Mouse (Mus musculus) MEL (cell line): ENCODE data around the gene Tmem59l. TPM values are rescaled to one million over a fixed set of nuclear protein-coding genes. Genes with fewer than 3 reads are reported as not detected.

Source experiments
- DNase-seq: peaks from one replicate; pipeline ENCODE4 v3.0.0; 2011; ENCODE audit warnings: low read depth, low spot score
- H3K27ac ChIP-seq: 2 replicates; pipeline ENCODE4 v1.5.1; 2012; ENCODE audit warnings: low read depth, mild to moderate bottlenecking, control low read depth, low read length, moderate library complexity; ENCODE audit not compliant: control insufficient read depth
- H3K27me3 ChIP-seq, 2 experiments: fragments of 150-350 bp in 1 of 2; sonication (generic) in 1 of 2; 2 replicates each; pipeline ENCODE4 v1.6.1; 2012; ENCODE audit warnings: low read length in 2 of 2, mild to moderate bottlenecking in 2 of 2, improper control_type of control experiment in 1 of 2, moderate library complexity in 1 of 2; ENCODE audit not compliant: insufficient read depth in 2 of 2, control insufficient read depth in 1 of 2
- H3K36me3 ChIP-seq, 2 experiments: 2 replicates each; pipeline ENCODE4 v1.6.1; 2012 to 2014; ENCODE audit warnings: low read length in 2 of 2, improper control_type of control experiment in 1 of 2, inconsistent platforms in 1 of 2, mild to moderate bottlenecking in 1 of 2; ENCODE audit not compliant: insufficient read depth in 2 of 2, control insufficient read depth in 1 of 2
- H3K4me1 ChIP-seq, 2 experiments: fragments of 150-350 bp in 1 of 2; sonication (generic) in 1 of 2; 2 replicates each; pipeline ENCODE4 v1.6.1; 2012; ENCODE audit warnings: low read length in 2 of 2, improper control_type of control experiment in 1 of 2, mild to moderate bottlenecking in 1 of 2; ENCODE audit not compliant: insufficient read depth in 2 of 2, control insufficient read depth in 1 of 2
- H3K4me3 ChIP-seq, 2 experiments: fragments of 150-350 bp in 1 of 2; sonication (generic) in 1 of 2; 2 replicates each; pipeline ENCODE4 v1.5.1; 2012; ENCODE audit warnings: low read depth in 2 of 2, low read length in 2 of 2, mild to moderate bottlenecking in 2 of 2, moderate library complexity in 2 of 2, control low read depth in 1 of 2, improper control_type of control experiment in 1 of 2; ENCODE audit not compliant: control insufficient read depth in 1 of 2, insufficient read depth in 1 of 2
- H3K79me2 ChIP-seq: 2 replicates; pipeline ENCODE4 v1.6.1; 2012; ENCODE audit warnings: mild to moderate bottlenecking, low read length, moderate library complexity; ENCODE audit not compliant: control insufficient read depth, poor library complexity, insufficient read depth
- H3K9ac ChIP-seq: 2 replicates; pipeline ENCODE4 v1.6.1; 2012; ENCODE audit warnings: low read depth, mild to moderate bottlenecking, control low read depth, low read length, moderate library complexity; ENCODE audit not compliant: control insufficient read depth, poor library complexity, severe bottlenecking
- H3K9me3 ChIP-seq: fragments of 150-350 bp; sonication (generic); replicated peaks from 2 replicates; pipeline ENCODE4 v1.6.1; 2012; ENCODE audit warnings: mild to moderate bottlenecking, low read length, improper control_type of control experiment, moderate library complexity; ENCODE audit not compliant: insufficient read depth
- BHLHE40 ChIP-seq: IDR thresholded peaks from 2 replicates; pipeline ENCODE4 v1.6.1; 2012; ENCODE audit warnings: low read depth, mild to moderate bottlenecking, inconsistent platforms, low read length, improper control_type of control experiment, borderline replicate concordance
- CHD1 ChIP-seq: IDR thresholded peaks from 2 replicates; pipeline ENCODE4 v1.6.1; 2012; ENCODE audit warnings: low read depth, mild to moderate bottlenecking, inconsistent platforms, low read length, improper control_type of control experiment
- CHD2 ChIP-seq: IDR thresholded peaks from 2 replicates; pipeline ENCODE4 v1.6.1; 2011; ENCODE audit warnings: low read length, improper control_type of control experiment
- CTCF ChIP-seq, 3 experiments: IDR thresholded peaks in 2 of 3; conservative IDR thresholded peaks in 1 of 3; 2 replicates each; pipeline ENCODE4 v1.5.1; 2011 to 2012; ENCODE audit warnings: low read length in 3 of 3, low read depth in 2 of 3, mild to moderate bottlenecking in 2 of 3, improper control_type of control experiment in 1 of 3, inconsistent platforms in 1 of 3, mixed read lengths in 1 of 3, moderate library complexity in 1 of 3; ENCODE audit not compliant: control insufficient read depth in 1 of 3, insufficient read depth in 1 of 3, poor library complexity in 1 of 3, severe bottlenecking in 1 of 3
- E2F4 ChIP-seq: IDR thresholded peaks from 2 replicates; pipeline ENCODE4 v1.6.1; 2011; ENCODE audit warnings: low read depth, low read length, improper control_type of control experiment, borderline replicate concordance
- ELF1 ChIP-seq: IDR thresholded peaks from 2 replicates; pipeline ENCODE4 v1.6.1; 2014; ENCODE audit warnings: low read depth, mild to moderate bottlenecking, inconsistent platforms, low read length, improper control_type of control experiment, moderate library complexity
- EP300 ChIP-seq, 2 experiments: IDR thresholded peaks; 2 replicates each; pipeline ENCODE4 v1.6.1; 2011; ENCODE audit warnings: improper control_type of control experiment in 2 of 2, low read length in 2 of 2, low read depth in 1 of 2, mild to moderate bottlenecking in 1 of 2
- ETS1 ChIP-seq: IDR thresholded peaks from 2 replicates; pipeline ENCODE4 v1.6.1; 2012; ENCODE audit warnings: low read depth, mild to moderate bottlenecking, inconsistent platforms, low read length, improper control_type of control experiment, moderate library complexity
- HCFC1 ChIP-seq: IDR thresholded peaks from 2 replicates; pipeline ENCODE4 v1.6.1; 2012; ENCODE audit warnings: low read depth, mild to moderate bottlenecking, inconsistent platforms, low read length, improper control_type of control experiment, moderate library complexity
- JUND ChIP-seq: IDR thresholded peaks from 2 replicates; pipeline ENCODE4 v1.6.1; 2011; ENCODE audit warnings: low read depth, mild to moderate bottlenecking, improper control_type of control experiment, low read length
- KAT2A ChIP-seq: conservative IDR thresholded peaks from 2 replicates; pipeline ENCODE4 v1.6.1; 2012; ENCODE audit warnings: low read depth, low read length, improper control_type of control experiment, inconsistent platforms
- MAX ChIP-seq: IDR thresholded peaks from 2 replicates; pipeline ENCODE4 v1.6.1; 2011; ENCODE audit warnings: low read length, improper control_type of control experiment
- MAZ ChIP-seq: IDR thresholded peaks from 2 replicates; pipeline ENCODE4 v1.6.1; 2012; ENCODE audit warnings: low read depth, mild to moderate bottlenecking, inconsistent platforms, low read length, improper control_type of control experiment
- MXI1 ChIP-seq: IDR thresholded peaks from 2 replicates; pipeline ENCODE4 v1.6.1; 2011; ENCODE audit warnings: mild to moderate bottlenecking, low read depth, low read length, improper control_type of control experiment
- MYB ChIP-seq: IDR thresholded peaks from 2 replicates; pipeline ENCODE4 v1.6.1; 2011; ENCODE audit warnings: mild to moderate bottlenecking, low read depth, low read length, improper control_type of control experiment
- MYC ChIP-seq: IDR thresholded peaks from 2 replicates; pipeline ENCODE4 v1.6.1; 2011; ENCODE audit warnings: low read depth, mild to moderate bottlenecking, low read length, improper control_type of control experiment, moderate library complexity
- NELFE ChIP-seq: IDR thresholded peaks from 2 replicates; pipeline ENCODE4 v1.6.1; 2011; ENCODE audit warnings: low read depth, low read length, improper control_type of control experiment
- NRF1 ChIP-seq: IDR thresholded peaks from 2 replicates; pipeline ENCODE4 v1.6.1; 2014; ENCODE audit warnings: low read depth, mild to moderate bottlenecking, inconsistent platforms, low read length, improper control_type of control experiment, moderate library complexity; ENCODE audit not compliant: poor library complexity, insufficient read depth, severe bottlenecking
- POLR2A ChIP-seq, 2 experiments: IDR thresholded peaks; 2 replicates each; pipeline ENCODE4 v1.6.1; 2011 to 2012; ENCODE audit warnings: low read length in 2 of 2, mild to moderate bottlenecking in 2 of 2, control low read depth in 1 of 2, improper control_type of control experiment in 1 of 2, low read depth in 1 of 2, moderate library complexity in 1 of 2; ENCODE audit not compliant: control insufficient read depth in 1 of 2, insufficient read depth in 1 of 2, poor library complexity in 1 of 2
- POLR2AphosphoS2 ChIP-seq: IDR thresholded peaks from 2 replicates; pipeline ENCODE4 v1.6.1; 2011; ENCODE audit warnings: low read length, improper control_type of control experiment
- RAD21 ChIP-seq: IDR thresholded peaks from 2 replicates; pipeline ENCODE4 v1.6.1; 2011; ENCODE audit warnings: mild to moderate bottlenecking, low read depth, low read length, improper control_type of control experiment
- SIN3A ChIP-seq: IDR thresholded peaks from 2 replicates; pipeline ENCODE4 v1.6.1; 2012; ENCODE audit warnings: low read length, improper control_type of control experiment, inconsistent platforms
- SMC3 ChIP-seq: IDR thresholded peaks from 2 replicates; pipeline ENCODE4 v1.6.1; 2011; ENCODE audit warnings: low read depth, low read length, improper control_type of control experiment
- TBP ChIP-seq: IDR thresholded peaks from 2 replicates; pipeline ENCODE4 v1.8.0; 2011; ENCODE audit warnings: low read depth, low read length, improper control_type of control experiment
- TCF12 ChIP-seq: IDR thresholded peaks from 2 replicates; pipeline ENCODE4 v1.6.1; 2014; ENCODE audit warnings: low read depth, mild to moderate bottlenecking, inconsistent platforms, low read length, improper control_type of control experiment, moderate library complexity
- USF1 ChIP-seq: IDR thresholded peaks from 2 replicates; pipeline ENCODE4 v1.6.1; 2014; ENCODE audit warnings: low read depth, mild to moderate bottlenecking, inconsistent platforms, low read length, improper control_type of control experiment, moderate library complexity
- ZKSCAN1 ChIP-seq: IDR thresholded peaks from 2 replicates; pipeline ENCODE4 v1.6.1; 2012; ENCODE audit warnings: low read depth, mild to moderate bottlenecking, inconsistent platforms, low read length, improper control_type of control experiment, moderate library complexity
- ZMIZ1 ChIP-seq: IDR thresholded peaks from 2 replicates; pipeline ENCODE4 v1.6.1; 2012; ENCODE audit warnings: low read depth, mild to moderate bottlenecking, inconsistent platforms, low read length, improper control_type of control experiment, moderate library complexity
- polyA plus RNA-seq, 2 experiments: library from polyadenylated mRNA; stranded (reverse) in 1 of 2; unstranded in 1 of 2; fragments of >175 nt in 1 of 2; fragments of >200 nt in 1 of 2; gene quantifications; 2 replicates each; pipeline versions ENCODE4 v1.2.1 to v1.2.4; 2012; ENCODE audit warnings: low replicate concordance in 2 of 2, low read depth in 1 of 2; ENCODE audit not compliant: insufficient read length in 2 of 2, insufficient read depth in 1 of 2, missing spikeins in 1 of 2
- total RNA-seq: library from RNA; depleted of rRNA; stranded (reverse); fragments of 300-350 nt; gene quantifications from 2 replicates; pipeline ENCODE4 v1.2.3, GENCODE M21; 2012

The Tmem59l gene
- total and polyA plus RNA-seq, 3 experiments: not detected

DNA sequence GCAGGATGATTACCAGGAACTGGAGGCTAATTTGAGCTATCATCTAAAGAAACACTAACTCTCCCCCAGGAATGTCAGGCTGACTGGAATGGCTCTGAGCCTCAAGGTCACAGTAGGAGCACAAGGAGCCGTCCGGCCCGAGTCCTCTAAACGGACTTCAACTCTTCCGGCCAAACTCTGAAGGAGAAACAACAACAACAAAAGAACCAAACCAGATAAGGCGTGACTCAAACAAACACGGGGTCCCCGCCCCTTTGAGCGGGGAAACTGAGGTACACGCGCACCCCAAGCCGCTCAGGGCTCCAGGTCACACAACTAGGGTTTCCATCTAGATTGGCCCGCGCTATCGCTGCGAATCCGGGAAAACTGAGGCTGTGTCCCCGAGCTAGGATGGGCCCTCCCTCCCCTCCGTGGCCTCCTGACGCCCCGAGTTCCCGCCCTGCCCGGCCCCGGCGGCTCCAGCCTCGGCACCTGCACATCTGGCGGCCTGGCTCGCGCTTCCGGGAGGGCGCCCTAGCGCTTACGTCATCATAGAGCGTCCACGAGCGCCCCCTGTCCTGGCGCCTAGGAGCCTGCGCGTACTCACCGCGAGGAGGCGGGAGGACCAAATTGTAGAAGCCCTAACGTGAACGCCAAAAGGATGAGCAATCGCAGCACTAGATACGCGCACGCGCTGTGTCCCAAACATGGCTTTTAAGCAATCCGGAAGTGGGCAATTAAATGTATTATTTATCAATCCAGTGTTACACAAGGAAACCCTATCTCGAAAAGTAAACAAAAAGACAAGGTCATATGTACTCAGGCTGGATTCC, 35.6 kb upstream of the Tmem59l start:
- H3K79me2 ChIP-seq: peaks cover 18% of the 10 kb centered on the region
- TF ChIP-seq POLR2AphosphoS2: peak; percentile 87
- 0 out of 2 replicates have a peak, but pooled peaks have one; percentile 30 for TF ChIP-seq CHD1
- TF ChIP-seq RAD21: no peak
- TF ChIP-seq HCFC1: peak; percentile 95
- peak; percentile 98 for TF ChIP-seq MAZ
- TF ChIP-seq MAX: peak; percentile 76
- TF ChIP-seq BHLHE40: peak; percentile 77
- no peak for TF ChIP-seq MYB
- TF ChIP-seq USF1: peak; percentile 38; the same call in 1 of the 2 replicates
- TF ChIP-seq ETS1: peak; percentile 61
- TF ChIP-seq TCF12: peak; percentile 78
- no peak for TF ChIP-seq ZKSCAN1
- TF ChIP-seq SIN3A: peak; percentile 99
- peak; percentile 98 for TF ChIP-seq ELF1
- TF ChIP-seq EP300 (IDR thresholded peaks at IDR 0.05; ENCODE audit: low read depth in 1 of 2, low read length in 2 of 2): peak in 1 of 2 experiments; percentile 54; a peak in 1 of 4 replicates
- peak; percentile 76; the same call in 1 of the 2 replicates for TF ChIP-seq TBP
- peak; percentile 82 for TF ChIP-seq NRF1
- no peak for TF ChIP-seq SMC3
- TF ChIP-seq E2F4: peak; percentile 66
- TF ChIP-seq MYC: peak; percentile 82
- TF ChIP-seq CTCF (IDR thresholded peaks at IDR 0.05 in 2 of 3, conservative IDR thresholded peaks at IDR 0.05 in 1 of 3; ENCODE audit: control insufficient read depth in 1 of 3, insufficient read depth in 1 of 3, low read depth in 2 of 3, low read length in 3 of 3, poor library complexity in 1 of 3, severe bottlenecking in 1 of 3): peak in 2 of 3 experiments; percentile 45 to 54; a peak in 4 of 6 replicates
- peak; percentile 93 for TF ChIP-seq MXI1
- peak; percentile 72; the same call in 1 of the 2 replicates for TF ChIP-seq KAT2A
- TF ChIP-seq CHD2: no peak
- no peak for TF ChIP-seq JUND
- TF ChIP-seq POLR2A (IDR thresholded peaks at IDR 0.05; ENCODE audit: control insufficient read depth in 1 of 2, insufficient read depth in 1 of 2, low read depth in 1 of 2, low read length in 2 of 2, poor library complexity in 1 of 2): peak; percentile 61 to 88; a peak in 3 of 4 replicates
- peak; percentile 91 for TF ChIP-seq NELFE
- peak; percentile 66 for TF ChIP-seq ZMIZ1
- H3K36me3 ChIP-seq: peaks cover 0 to 15% of the 10 kb centered on the region in 2 experiments; a peak in 2 of 4 replicates
- H3K9me3 ChIP-seq: no peaks in the 10 kb centered on the region
- H3K4me3 ChIP-seq: peak overlapping the region; percentile 68 to 84
- H3K27ac ChIP-seq: peak overlapping the region; percentile 94
- peak; percentile 99 for DNase-seq
- H3K27me3 ChIP-seq: no peaks in the 10 kb centered on the region
- H3K4me1 ChIP-seq: peaks cover 0 to 16% of the 10 kb centered on the region in 2 experiments; a peak in 3 of 4 replicates
- H3K9ac ChIP-seq: peak overlapping the region; percentile 97
